Mouse (Mus musculus): ENCODE measurements around the gene Eno3. TPM values are rescaled to one million over a fixed set of nuclear protein-coding genes. Genes with fewer than 3 reads are reported as not detected.

Eno3 gene
- polyA plus RNA-seq, 1 experiment, result 15.7 TPM

DNA sequence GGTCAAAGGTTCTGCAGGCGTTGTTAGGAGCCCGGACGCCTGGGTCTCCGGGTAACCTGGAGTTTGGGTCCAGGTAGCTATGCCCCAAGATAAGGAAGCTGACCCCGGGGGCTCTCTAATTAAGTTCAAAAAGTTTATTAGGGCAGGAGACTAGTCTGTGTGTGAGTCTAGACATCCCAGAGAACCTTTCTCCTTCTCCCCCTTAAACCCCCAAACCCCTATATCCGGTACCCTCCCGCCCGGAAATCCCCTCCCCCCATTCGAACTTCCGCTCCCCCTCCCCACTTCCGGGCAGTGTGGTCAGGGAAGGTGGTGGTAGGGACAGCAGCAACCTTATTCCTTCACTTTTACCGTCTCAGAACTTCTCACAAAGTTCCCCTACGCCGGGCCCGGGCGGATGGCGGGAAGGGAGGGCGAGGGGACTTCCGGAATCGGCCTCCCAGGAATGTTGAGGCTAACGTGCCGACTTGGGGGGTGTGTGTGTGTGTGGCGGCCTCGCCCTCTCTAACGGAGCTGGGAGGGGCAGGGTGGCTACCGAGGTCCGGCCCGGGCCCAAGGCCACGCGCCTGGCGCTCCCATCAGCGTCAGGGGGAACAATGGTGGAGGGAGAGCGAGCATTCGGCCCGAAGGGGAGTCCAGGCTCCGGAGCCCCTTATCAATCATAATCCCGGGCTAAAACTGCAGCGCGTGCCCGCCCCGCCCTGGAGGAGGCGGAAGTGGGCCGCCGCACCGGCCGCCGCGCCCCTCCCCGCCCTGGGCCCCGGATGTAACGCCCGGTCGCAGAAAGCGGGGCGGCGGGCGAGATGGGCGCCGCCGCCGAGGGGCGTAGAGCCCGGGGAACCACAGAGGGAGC, 3.4 kb upstream of the Eno3 start:
- Histone ChIP-seq H3K36me3 (ENCODE audit: control insufficient read depth, insufficient read depth, low read length, poor library complexity, severe bottlenecking) (peaks cover 43% of the 10 kb centered on the region), H3K4me3 (ENCODE audit: low read depth, low read length) (peak overlapping the region; percentile 100), H3K9ac (ENCODE audit: low read depth, poor library complexity, severe bottlenecking) (peak overlapping the region; percentile 100), H3K27ac (ENCODE audit: insufficient read depth, low read length) (peak overlapping the region; percentile 94), H3K27me3 (ENCODE audit: control insufficient read depth, insufficient read depth, low read length, poor library complexity, severe bottlenecking) (no peaks in the 10 kb centered on the region), H3K4me1 (ENCODE audit: control insufficient read depth, insufficient read depth, low read length) (no peaks in the 10 kb centered on the region), H3K9me3 (replicated peaks; ENCODE audit: control insufficient read depth, insufficient read depth, low read length, poor library complexity, severe bottlenecking) (no peaks in the 10 kb centered on the region)
- TF ChIP-seq EP300 (IDR thresholded peaks at IDR 0.05; ENCODE audit: insufficient read depth, low read depth, low read length) (no peak), POLR2A (IDR thresholded peaks at IDR 0.05; ENCODE audit: insufficient read depth, low read length) (no peak), CTCF (IDR thresholded peaks at IDR 0.05; ENCODE audit: low read depth, low read length) (no peak)

DNA sequence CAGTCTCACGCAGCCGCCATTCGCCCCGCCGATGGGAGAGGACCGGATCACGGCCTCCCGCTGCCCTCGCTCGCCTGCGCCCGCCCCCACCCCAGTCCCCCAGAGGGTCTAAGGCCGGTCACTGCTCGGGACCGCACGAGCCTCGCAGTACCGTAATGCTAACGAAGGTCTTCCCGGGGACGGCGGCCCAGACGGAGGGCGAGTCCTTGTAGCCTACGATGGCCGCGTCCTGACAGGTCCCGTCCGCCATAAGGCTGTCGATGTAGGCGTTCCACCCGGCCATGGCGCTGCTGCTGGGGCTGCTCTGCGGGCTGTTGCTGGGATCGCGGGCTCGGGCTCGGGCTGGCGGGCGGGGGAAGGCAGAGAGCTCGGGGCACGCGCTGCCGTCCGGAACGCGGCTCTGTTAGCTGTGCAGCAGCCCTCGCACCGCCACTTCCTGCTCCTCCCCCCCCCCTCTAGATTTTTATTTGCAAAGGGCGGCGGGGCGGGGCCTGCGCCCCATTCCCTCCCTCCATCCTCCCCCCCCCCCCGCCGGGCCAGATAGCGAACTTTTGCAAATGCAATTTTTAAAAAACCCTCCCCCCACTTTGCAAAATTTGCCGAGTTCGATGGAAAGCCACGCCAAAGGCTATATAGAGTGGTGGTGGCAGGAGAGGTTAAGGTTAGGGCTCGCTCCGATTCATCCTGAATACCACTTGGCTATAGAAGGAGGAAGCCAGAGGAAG, 2.6 kb upstream of the Eno3 start, which contains the start of gene Pfn1:
Gene Pfn1, minus strand, starts transcription at position 447 of the 725 bp plus-strand sequence.
- H3K27me3 ChIP-seq (ENCODE audit: control insufficient read depth, insufficient read depth, low read length, poor library complexity, severe bottlenecking), result no peaks in the 10 kb centered on the region
- peak within 1 kb of the TSS; percentile 100 for H3K4me3 ChIP-seq (ENCODE audit: low read depth, low read length)
- H3K4me1 ChIP-seq (ENCODE audit: control insufficient read depth, insufficient read depth, low read length), result no peaks in the 10 kb centered on the region
- TF ChIP-seq CTCF (IDR thresholded peaks at IDR 0.05; ENCODE audit: low read depth, low read length) (no peak), POLR2A (IDR thresholded peaks at IDR 0.05; ENCODE audit: insufficient read depth, low read length) (peak; percentile 40)
- no peaks in the 10 kb centered on the region for H3K9me3 ChIP-seq (replicated peaks; ENCODE audit: control insufficient read depth, insufficient read depth, low read length, poor library complexity, severe bottlenecking)
- H3K36me3 ChIP-seq (ENCODE audit: control insufficient read depth, insufficient read depth, low read length, poor library complexity, severe bottlenecking), result peaks cover 36% of the 10 kb centered on the region
- H3K27ac ChIP-seq (ENCODE audit: insufficient read depth, low read length), result peak within 1 kb of the TSS; percentile 97
- peak within 1 kb of the TSS; percentile 100 for H3K9ac ChIP-seq (ENCODE audit: low read depth, poor library complexity, severe bottlenecking)

DNA sequence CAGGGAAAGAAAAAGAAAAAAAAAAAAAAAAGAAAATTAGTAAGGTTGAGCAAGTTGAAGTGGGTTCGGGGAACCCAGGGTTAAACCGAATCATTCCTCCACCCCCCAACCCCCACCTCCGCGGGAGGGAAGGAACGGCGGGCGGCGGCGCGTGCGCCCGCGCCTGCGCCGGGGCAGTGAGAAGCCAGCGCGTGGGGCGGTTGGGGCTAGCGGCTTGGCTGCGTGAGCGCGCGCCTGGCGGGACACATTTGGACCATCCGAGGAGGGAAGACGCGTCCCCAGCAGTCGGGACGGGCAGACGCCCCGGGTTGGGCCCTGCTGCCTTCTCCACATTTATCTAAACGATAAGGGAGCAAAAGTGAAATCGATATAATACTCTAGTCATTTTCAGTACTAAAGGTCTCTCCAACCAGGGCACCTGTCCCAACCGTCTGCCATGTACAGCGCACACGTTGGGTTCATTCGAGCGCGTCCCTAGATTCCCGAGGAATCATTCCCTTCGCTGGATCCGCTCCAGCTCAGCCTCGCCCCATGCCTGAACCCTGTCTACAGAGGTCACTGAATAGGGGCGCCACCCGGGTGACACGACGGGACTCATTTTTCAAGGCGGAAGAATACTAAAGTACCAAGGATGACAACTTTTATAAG, 2.0 kb upstream of the Eno3 start:
- H3K4me3 ChIP-seq (ENCODE audit: low read depth, low read length), result peak overlapping the region; percentile 92
- H3K9ac ChIP-seq (ENCODE audit: low read depth, poor library complexity, severe bottlenecking), result peak overlapping the region; percentile 100
- H3K9me3 ChIP-seq (replicated peaks; ENCODE audit: control insufficient read depth, insufficient read depth, low read length, poor library complexity, severe bottlenecking), result no peaks in the 10 kb centered on the region
- H3K36me3 ChIP-seq (ENCODE audit: control insufficient read depth, insufficient read depth, low read length, poor library complexity, severe bottlenecking), result peaks cover 30% of the 10 kb centered on the region
- peak overlapping the region; percentile 97 for H3K27ac ChIP-seq (ENCODE audit: insufficient read depth, low read length)
- TF ChIP-seq CTCF (IDR thresholded peaks at IDR 0.05; ENCODE audit: low read depth, low read length) (no peak), EP300 (IDR thresholded peaks at IDR 0.05; ENCODE audit: insufficient read depth, low read depth, low read length) (no peak), POLR2A (IDR thresholded peaks at IDR 0.05; ENCODE audit: insufficient read depth, low read length) (no peak)
- no peaks in the 10 kb centered on the region for H3K27me3 ChIP-seq (ENCODE audit: control insufficient read depth, insufficient read depth, low read length, poor library complexity, severe bottlenecking)
- H3K4me1 ChIP-seq (ENCODE audit: control insufficient read depth, insufficient read depth, low read length), result no peaks in the 10 kb centered on the region

DNA sequence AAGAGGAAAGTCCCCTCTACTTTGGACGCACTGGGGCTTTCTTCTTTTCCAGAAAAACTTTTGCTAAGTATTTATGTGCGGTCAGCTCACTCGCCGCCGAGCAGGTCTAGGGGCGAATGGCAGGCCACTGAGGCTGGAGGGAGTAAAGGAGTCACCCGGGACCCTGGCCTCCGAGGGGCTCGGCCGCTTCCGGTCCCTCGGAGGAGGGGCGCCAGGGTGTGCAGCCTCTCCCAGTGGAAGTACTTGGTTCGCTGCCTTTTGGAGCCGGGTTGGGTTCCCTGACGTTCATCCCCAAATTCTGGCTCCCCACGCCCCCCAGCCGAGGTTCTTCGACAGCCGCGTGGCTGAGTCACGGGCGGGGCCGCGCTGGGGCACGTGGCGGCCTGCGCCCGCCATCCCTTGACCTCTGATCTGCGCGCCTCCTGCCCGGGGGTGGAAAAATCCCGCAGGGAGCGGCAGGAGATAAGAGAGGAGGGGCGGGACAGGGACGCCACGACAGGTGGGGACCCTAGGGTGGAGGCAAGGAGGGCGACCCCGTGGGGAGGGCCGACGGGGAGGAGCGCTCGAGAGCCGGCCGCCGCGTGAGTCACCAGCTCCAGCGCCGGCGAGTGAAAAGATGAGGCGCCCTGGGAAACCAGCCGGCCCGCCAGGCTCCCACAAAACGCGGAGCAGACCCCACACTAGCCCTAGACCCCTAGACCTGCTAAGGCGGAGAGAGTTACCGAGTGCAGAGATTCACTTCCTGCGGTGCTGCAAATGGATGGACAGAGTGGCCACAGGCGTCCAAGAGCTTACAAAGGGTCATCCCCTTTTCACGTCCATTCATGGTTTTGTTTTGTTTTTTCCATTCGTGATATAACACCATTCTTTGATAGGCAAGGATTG, 1.2 kb upstream of the Eno3 start:
- Histone ChIP-seq H3K9me3 (replicated peaks; ENCODE audit: control insufficient read depth, insufficient read depth, low read length, poor library complexity, severe bottlenecking) (no peaks in the 10 kb centered on the region), H3K27ac (ENCODE audit: insufficient read depth, low read length) (peak overlapping the region; percentile 97), H3K9ac (ENCODE audit: low read depth, poor library complexity, severe bottlenecking) (peak overlapping the region; percentile 100), H3K27me3 (ENCODE audit: control insufficient read depth, insufficient read depth, low read length, poor library complexity, severe bottlenecking) (no peaks in the 10 kb centered on the region), H3K4me1 (ENCODE audit: control insufficient read depth, insufficient read depth, low read length) (no peaks in the 10 kb centered on the region), H3K36me3 (ENCODE audit: control insufficient read depth, insufficient read depth, low read length, poor library complexity, severe bottlenecking) (peaks cover 22% of the 10 kb centered on the region), H3K4me3 (ENCODE audit: low read depth, low read length) (peak overlapping the region; percentile 92)
- no peak for TF ChIP-seq EP300 (IDR thresholded peaks at IDR 0.05; ENCODE audit: insufficient read depth, low read depth, low read length)
- TF ChIP-seq CTCF (IDR thresholded peaks at IDR 0.05; ENCODE audit: low read depth, low read length), result no peak
- TF ChIP-seq POLR2A (IDR thresholded peaks at IDR 0.05; ENCODE audit: insufficient read depth, low read length), result no peak

DNA sequence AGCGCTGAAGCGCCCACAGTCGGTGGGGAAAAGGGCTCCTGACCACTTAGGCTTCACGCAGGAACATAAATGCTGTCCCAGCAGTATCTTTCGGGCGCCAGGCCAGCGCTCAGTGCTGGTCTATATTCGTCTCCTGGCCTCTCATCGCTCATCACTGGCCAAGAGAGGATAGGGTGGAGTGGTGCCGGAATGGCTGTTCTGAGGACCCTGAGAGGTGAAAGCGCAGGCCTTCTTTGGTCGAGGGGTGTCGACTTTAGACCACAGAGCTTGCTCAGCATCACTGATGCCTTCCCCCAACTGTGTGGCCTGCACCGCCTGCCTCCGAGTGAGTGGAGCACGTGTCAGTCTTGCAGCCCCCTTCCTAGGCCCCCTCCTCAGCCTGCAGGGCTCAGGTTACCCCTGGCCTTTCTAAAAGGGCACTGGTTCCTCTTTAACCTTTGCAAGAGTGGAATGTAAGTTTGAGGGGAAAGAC, 510 bp upstream of the Eno3 start:
- peak overlapping the region; percentile 97 for H3K27ac ChIP-seq (ENCODE audit: insufficient read depth, low read length)
- no peak; the same call in 1 of the 2 replicates for TF ChIP-seq EP300 (IDR thresholded peaks at IDR 0.05; ENCODE audit: insufficient read depth, low read depth, low read length)
- no peak for TF ChIP-seq POLR2A (IDR thresholded peaks at IDR 0.05; ENCODE audit: insufficient read depth, low read length)
- TF ChIP-seq CTCF (IDR thresholded peaks at IDR 0.05; ENCODE audit: low read depth, low read length), result no peak
- H3K36me3 ChIP-seq (ENCODE audit: control insufficient read depth, insufficient read depth, low read length, poor library complexity, severe bottlenecking), result peaks cover 15% of the 10 kb centered on the region
- no peaks in the 10 kb centered on the region for H3K4me1 ChIP-seq (ENCODE audit: control insufficient read depth, insufficient read depth, low read length)
- H3K27me3 ChIP-seq (ENCODE audit: control insufficient read depth, insufficient read depth, low read length, poor library complexity, severe bottlenecking), result no peaks in the 10 kb centered on the region
- H3K9me3 ChIP-seq (replicated peaks; ENCODE audit: control insufficient read depth, insufficient read depth, low read length, poor library complexity, severe bottlenecking), result no peaks in the 10 kb centered on the region
- peak overlapping the region; percentile 92 for H3K4me3 ChIP-seq (ENCODE audit: low read depth, low read length)
- H3K9ac ChIP-seq (ENCODE audit: low read depth, poor library complexity, severe bottlenecking), result peak overlapping the region; percentile 100
